In the genomic region with DNA sequence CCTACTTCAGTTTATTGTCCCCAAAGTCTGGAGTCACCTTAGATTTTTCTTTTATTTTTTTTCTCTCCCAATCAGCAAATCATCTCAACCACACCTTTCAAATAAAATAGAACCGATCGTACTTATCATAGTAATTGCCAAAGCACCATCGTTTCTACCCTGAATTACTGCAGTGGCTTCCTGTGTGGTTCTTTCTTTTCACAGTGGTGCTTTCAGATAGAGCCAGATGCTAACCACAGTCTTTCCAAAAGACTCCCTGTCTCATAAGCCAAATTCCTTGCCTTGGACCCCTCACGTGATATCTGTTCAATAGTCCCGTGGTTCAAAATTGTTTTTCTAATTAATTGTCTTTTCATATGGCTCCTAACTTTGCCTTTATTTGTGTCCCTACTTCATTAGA, we compare ENCODE assay signal across 22 mouse cellular contexts. TPM values are rescaled to one million over a fixed set of nuclear protein-coding genes. Genes with fewer than 3 reads are reported as not detected.
DNase-seq lines count a peak whose midpoint lies in the region; ATAC-seq lines count a peak whose summit lies in the region.
"Had no signal": no experiment of that assay in that cellular context is flagged by ENCODE, and none has a peak within 500 bp of the region (broad histone marks: within the 10 kb centered on the region; RNA-seq: fewer than 3 reads in every experiment).

No protein-coding gene starts in this region.

- peaks cover 29% of the 10 kb centered on the region for H3K4me1 ChIP-seq in limb, embryonic 12.5 days (replicated peaks)
- H3K4me1 ChIP-seq in limb, embryonic 10.5 days, result peaks cover 27% of the 10 kb centered on the region

- H3K4me3 ChIP-seq in limb, embryonic 12.5 days (replicated peaks), result no peak overlapping the region
- H3K4me3 ChIP-seq in limb, embryonic 10.5 days, result no peak overlapping the region

- no peak for ATAC-seq in limb, embryonic 12.5 days (ENCODE audit: insufficient number of reproducible peaks, insufficient read depth, low FRiP score, low TSS enrichment, low read depth)
- peak; percentile 75 for ATAC-seq in common myeloid progenitor, adult 5-6 weeks (replicated peaks; ENCODE audit: low read depth, poor library complexity, severe bottlenecking)
- ATAC-seq in hematopoietic stem cell, adult 5-6 weeks (replicated peaks in 1 of 2; ENCODE audit: insufficient read depth in 1 of 2, low FRiP score in 2 of 2, low TSS enrichment in 1 of 2, low read depth in 1 of 2, poor library complexity in 2 of 2, severe bottlenecking in 2 of 2), result peak; percentile 50 to 58; a peak in 3 of 4 replicates
- ATAC-seq: activated CD4-positive, CD25-positive, alpha-beta regulatory T cell, adult 4 months; CD4-positive, CD25-positive, alpha-beta regulatory T cell, adult 4 months; Patski had no signal

- H3K9ac ChIP-seq in limb, embryonic 12.5 days (replicated peaks), result no peak overlapping the region

- no peak for DNase-seq in limb, embryonic 10.5 days (ENCODE audit: low spot score)
- no peak for DNase-seq in kidney, adult 9 months
- DNase-seq in cerebellum, postnatal 36 days, result no peak
- DNase-seq: adrenal gland, adult 2 months; adrenal gland, adult 8-10 months; adrenal gland, postnatal 10 days; adrenal gland, postnatal 14 days; adrenal gland, postnatal 25 days; adrenal gland, postnatal 36 days; B cell, adult 2 months; cerebellum, adult 11 months; cerebellum, adult 11-12 months; cerebellum, adult 18-20 months had no signal

- 85% methylated on average over 5 of the region's 5 CpGs for WGBS in limb, embryonic 12.5 days
- WGBS in limb, embryonic 10.5 days, result 94% methylated on average over 5 of the region's 5 CpGs

- H3K36me3 ChIP-seq in limb, embryonic 12.5 days, result no peaks in the 10 kb centered on the region
- H3K36me3 ChIP-seq in limb, embryonic 10.5 days, result no peaks in the 10 kb centered on the region
- H3K36me3 ChIP-seq: G1E had no signal

- no peaks in the 10 kb centered on the region for H3K9me3 ChIP-seq in limb, embryonic 12.5 days
- no peaks in the 10 kb centered on the region for H3K9me3 ChIP-seq in limb, embryonic 10.5 days (replicated peaks)
- H3K9me3 ChIP-seq: G1E had no signal

- no peaks in the 10 kb centered on the region for H3K27me3 ChIP-seq in limb, embryonic 12.5 days
- H3K27me3 ChIP-seq in limb, embryonic 10.5 days (ENCODE audit: low read depth, poor library complexity, severe bottlenecking), result no peaks in the 10 kb centered on the region
- H3K27me3 ChIP-seq: CH12.LX, Patski had no signal

- H3K27ac ChIP-seq in limb, embryonic 12.5 days, result 0 out of 2 replicates have a peak overlapping the region, but pooled peaks have one; percentile 66
- no peak overlapping the region for H3K27ac ChIP-seq in limb, embryonic 10.5 days

- no peak overlapping the region for H3K4me2 ChIP-seq in limb, embryonic 12.5 days

RNA-seq across cellular contexts. Expression of gene Timp3, which starts 22.8 kb away (rescaled TPM):
- polyA plus RNA-seq in limb, embryonic 12.5 days (2016; fragmentation: Nextera tagmentation; extraction: Ambion mirVana), result 66.3 and 69.4 TPM in 2 replicates
- 28.9 and 43.5 TPM in 2 replicates for polyA plus RNA-seq in limb, embryonic 10.5 days (2016; fragmentation: Nextera tagmentation; extraction: Ambion mirVana)
- 1.9 and 3.6 TPM in 2 replicates for total RNA-seq in common myeloid progenitor, adult 5-6 weeks (2017)
- 1.7 and 2.4 TPM in 2 replicates for total RNA-seq in hematopoietic stem cell, adult 5-6 weeks (2017)
- total RNA-seq: MEL had no signal
- polyA plus RNA-seq: activated CD4-positive, CD25-positive, alpha-beta regulatory T cell, adult 4 months; CD4-positive, CD25-positive, alpha-beta regulatory T cell, adult 4 months had no signal
